Mouse (Mus musculus): ENCODE data around the gene Mlf2. TPM values are rescaled to one million over a fixed set of nuclear protein-coding genes. Genes with fewer than 3 reads are reported as not detected.

The Mlf2 gene
- polyA plus RNA-seq, 1 experiment from 2014 or later: 396 TPM

DNA sequence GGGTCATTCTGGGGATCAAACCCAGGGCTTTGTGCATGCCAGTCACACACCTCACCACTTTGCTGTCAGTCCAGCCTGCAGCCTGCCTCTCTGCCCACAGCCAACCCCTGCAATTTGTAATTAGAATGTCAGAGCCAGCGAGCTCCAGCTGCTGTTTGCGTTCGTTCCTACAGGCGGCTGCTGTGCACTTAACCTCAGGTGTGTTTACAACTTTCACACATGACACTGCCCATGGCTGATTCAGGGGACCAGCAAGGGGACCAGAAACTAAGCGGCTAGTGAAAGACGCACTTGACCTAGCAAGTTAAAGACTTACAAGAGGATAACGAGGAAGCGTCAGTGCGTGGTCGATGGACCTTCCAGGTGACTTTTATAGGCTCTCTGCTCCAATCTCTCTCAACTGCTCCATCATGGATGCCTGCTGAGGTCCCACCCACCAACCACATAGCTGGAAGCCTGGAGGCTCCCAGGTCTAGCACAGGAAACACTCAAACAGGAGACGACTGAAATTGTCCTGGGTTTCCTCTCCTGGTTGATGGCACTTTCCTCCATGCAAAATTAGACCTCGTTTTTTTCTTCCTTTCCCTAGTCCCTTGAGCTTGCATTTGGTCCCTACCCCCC, 5.9 kb upstream of the Mlf2 start:
- WGBS: 20% methylated on average over 12 of the region's 12 CpGs
- H3K4me3 ChIP-seq (ENCODE audit: low read length): no peak overlapping the region

GRCm38 (mm10) chr6:124925941-124926340, 5.2 kb upstream of the Mlf2 start:
- H3K27me3 ChIP-seq (ENCODE audit: control insufficient read depth, insufficient read depth, low read length): no peaks in the 10 kb centered on the region
- no peaks in the 10 kb centered on the region for H3K36me3 ChIP-seq (ENCODE audit: control insufficient read depth, insufficient read depth, low read length)
- 42% methylated on average over 5 of the region's 5 CpGs for whole genome bisulfite sequencing
- no peak overlapping the region for H3K9ac ChIP-seq (ENCODE audit: low read depth, low read length)
- no peak for ATAC-seq (ENCODE audit: low FRiP score, low TSS enrichment)
- no peak overlapping the region for H3K4me3 ChIP-seq (ENCODE audit: low read length)
- no peaks in the 10 kb centered on the region for H3K9me3 ChIP-seq (ENCODE audit: control insufficient read depth, low read length)
- peaks cover 18% of the 10 kb centered on the region for H3K4me1 ChIP-seq (ENCODE audit: control insufficient read depth, insufficient read depth, low read length)
- H3K4me2 ChIP-seq (replicated peaks; ENCODE audit: low read depth, low read length): no peak overlapping the region; the same call in 1 of the 2 replicates
- peak overlapping the region; percentile 52; the same call in 1 of the 2 replicates for H3K27ac ChIP-seq (ENCODE audit: low read depth, low read length)

More for the DNA sequence above, 5.9 kb upstream of the Mlf2 start:
- Histone ChIP-seq H3K9me3 (ENCODE audit: control insufficient read depth, low read length) (no peaks in the 10 kb centered on the region), H3K27me3 (ENCODE audit: control insufficient read depth, insufficient read depth, low read length) (no peaks in the 10 kb centered on the region), H3K4me1 (ENCODE audit: control insufficient read depth, insufficient read depth, low read length) (peaks cover 21% of the 10 kb centered on the region), H3K4me2 (replicated peaks; ENCODE audit: low read depth, low read length) (peak overlapping the region; percentile 13; the same call in 1 of the 2 replicates), H3K36me3 (ENCODE audit: control insufficient read depth, insufficient read depth, low read length) (no peaks in the 10 kb centered on the region), H3K27ac (ENCODE audit: low read depth, low read length) (peak overlapping the region; percentile 49; the same call in 1 of the 2 replicates), H3K9ac (ENCODE audit: low read depth, low read length) (no peak overlapping the region)
- ATAC-seq (ENCODE audit: low FRiP score, low TSS enrichment): no peak

GRCm38 (mm10) chr6:124930231-124930630, 955 bp upstream of the Mlf2 start:
- H3K36me3 ChIP-seq (ENCODE audit: control insufficient read depth, insufficient read depth, low read length): peaks cover 19% of the 10 kb centered on the region

GRCm38 (mm10) chr6:124931525-124932313, 533 bp downstream of the Mlf2 start:
- Histone ChIP-seq H3K4me1 (ENCODE audit: control insufficient read depth, insufficient read depth, low read length) (peaks cover 21% of the 10 kb centered on the region; the same call in 1 of the 2 replicates), H3K4me3 (ENCODE audit: low read length) (peak overlapping the region; percentile 93), H3K9me3 (ENCODE audit: control insufficient read depth, low read length) (no peaks in the 10 kb centered on the region), H3K27ac (ENCODE audit: low read depth, low read length) (peak overlapping the region; percentile 97), H3K36me3 (ENCODE audit: control insufficient read depth, insufficient read depth, low read length) (peaks cover 34% of the 10 kb centered on the region), H3K27me3 (ENCODE audit: control insufficient read depth, insufficient read depth, low read length) (no peaks in the 10 kb centered on the region), H3K4me2 (replicated peaks; ENCODE audit: low read depth, low read length) (peak overlapping the region; percentile 82), H3K9ac (ENCODE audit: low read depth, low read length) (peak overlapping the region; percentile 95)
- under 1% methylated on average over 48 of the region's 48 CpGs for WGBS
- peak; percentile 22 for ATAC-seq (ENCODE audit: low FRiP score, low TSS enrichment)

More at GRCm38 (mm10) chr6:124930231-124930630, 955 bp upstream of the Mlf2 start:
- ATAC-seq (ENCODE audit: low FRiP score, low TSS enrichment): no peak
- Histone ChIP-seq H3K9me3 (ENCODE audit: control insufficient read depth, low read length) (no peaks in the 10 kb centered on the region), H3K9ac (ENCODE audit: low read depth, low read length) (peak overlapping the region; percentile 95; the same call in 1 of the 2 replicates), H3K27ac (ENCODE audit: low read depth, low read length) (peak overlapping the region; percentile 85; the same call in 1 of the 2 replicates), H3K4me1 (ENCODE audit: control insufficient read depth, insufficient read depth, low read length) (peaks cover 26% of the 10 kb centered on the region), H3K4me3 (ENCODE audit: low read length) (peak overlapping the region; percentile 93; the same call in 1 of the 2 replicates), H3K27me3 (ENCODE audit: control insufficient read depth, insufficient read depth, low read length) (no peaks in the 10 kb centered on the region), H3K4me2 (replicated peaks; ENCODE audit: low read depth, low read length) (peak overlapping the region; percentile 36)
- WGBS: 22% methylated on average over 1 of the region's 1 CpGs

GRCm38 (mm10) chr6:124932314-124932695, 1.1 kb downstream of the Mlf2 start:
- H3K4me3 ChIP-seq (ENCODE audit: low read length): peak overlapping the region; percentile 93
- 35% methylated on average over 12 of the region's 12 CpGs for WGBS

GRCm38 (mm10) chr6:124933127-124933526, 1.9 kb downstream of the Mlf2 start:
- Histone ChIP-seq H3K4me1 (ENCODE audit: control insufficient read depth, insufficient read depth, low read length) (peaks cover 21% of the 10 kb centered on the region; the same call in 1 of the 2 replicates), H3K27me3 (ENCODE audit: control insufficient read depth, insufficient read depth, low read length) (no peaks in the 10 kb centered on the region), H3K36me3 (ENCODE audit: control insufficient read depth, insufficient read depth, low read length) (peaks cover 48% of the 10 kb centered on the region), H3K27ac (ENCODE audit: low read depth, low read length) (no peak overlapping the region), H3K9me3 (ENCODE audit: control insufficient read depth, low read length) (no peaks in the 10 kb centered on the region), H3K4me2 (replicated peaks; ENCODE audit: low read depth, low read length) (no peak overlapping the region), H3K9ac (ENCODE audit: low read depth, low read length) (no peak overlapping the region), H3K4me3 (ENCODE audit: low read length) (no peak overlapping the region)
- 91% methylated on average over 3 of the region's 3 CpGs for WGBS
- ATAC-seq (ENCODE audit: low FRiP score, low TSS enrichment): no peak

More at GRCm38 (mm10) chr6:124932314-124932695, 1.1 kb downstream of the Mlf2 start:
- Histone ChIP-seq H3K4me1 (ENCODE audit: control insufficient read depth, insufficient read depth, low read length) (peaks cover 21% of the 10 kb centered on the region; the same call in 1 of the 2 replicates), H3K27me3 (ENCODE audit: control insufficient read depth, insufficient read depth, low read length) (no peaks in the 10 kb centered on the region), H3K9me3 (ENCODE audit: control insufficient read depth, low read length) (no peaks in the 10 kb centered on the region), H3K36me3 (ENCODE audit: control insufficient read depth, insufficient read depth, low read length) (peaks cover 40% of the 10 kb centered on the region), H3K9ac (ENCODE audit: low read depth, low read length) (peak overlapping the region; percentile 95), H3K27ac (ENCODE audit: low read depth, low read length) (peak overlapping the region; percentile 97), H3K4me2 (replicated peaks; ENCODE audit: low read depth, low read length) (peak overlapping the region; percentile 82)
- ATAC-seq (ENCODE audit: low FRiP score, low TSS enrichment): no peak

GRCm38 (mm10) chr6:124934670-124935069, 3.5 kb downstream of the Mlf2 start:
- H3K36me3 ChIP-seq (ENCODE audit: control insufficient read depth, insufficient read depth, low read length): peaks cover 61% of the 10 kb centered on the region
- no peak for ATAC-seq (ENCODE audit: low FRiP score, low TSS enrichment)

DNA sequence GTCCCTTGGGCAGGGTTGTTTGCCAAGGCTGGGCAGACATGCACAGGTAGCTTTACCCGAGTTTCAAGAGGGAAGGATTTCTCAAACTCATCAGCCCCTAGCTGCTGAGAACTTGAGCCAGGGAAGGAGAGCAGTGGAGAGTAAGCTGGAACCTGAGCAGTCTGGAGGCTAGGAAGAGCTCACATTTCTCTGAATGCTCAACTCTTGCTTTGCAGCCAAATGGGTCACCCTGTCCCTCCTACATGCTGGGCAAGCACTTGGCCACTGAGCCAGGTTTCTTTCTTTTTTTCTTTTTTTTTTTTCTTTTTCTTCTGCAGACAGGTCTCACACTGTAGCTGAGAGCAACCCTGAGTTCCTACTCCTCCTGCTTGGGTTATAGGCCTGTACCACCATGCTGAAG, 5.5 kb downstream of the Mlf2 start:
- Histone ChIP-seq H3K27ac (ENCODE audit: low read depth, low read length) (no peak overlapping the region), H3K9me3 (ENCODE audit: control insufficient read depth, low read length) (no peaks in the 10 kb centered on the region), H3K36me3 (ENCODE audit: control insufficient read depth, insufficient read depth, low read length) (peaks cover 61% of the 10 kb centered on the region), H3K27me3 (ENCODE audit: control insufficient read depth, insufficient read depth, low read length) (no peaks in the 10 kb centered on the region), H3K4me1 (ENCODE audit: control insufficient read depth, insufficient read depth, low read length) (peaks cover 14% of the 10 kb centered on the region; the same call in 1 of the 2 replicates), H3K4me2 (replicated peaks; ENCODE audit: low read depth, low read length) (no peak overlapping the region), H3K9ac (ENCODE audit: low read depth, low read length) (no peak overlapping the region), H3K4me3 (ENCODE audit: low read length) (no peak overlapping the region)
- ATAC-seq (ENCODE audit: low FRiP score, low TSS enrichment): no peak
- WGBS: 77% methylated on average over 1 of the region's 1 CpGs

More at GRCm38 (mm10) chr6:124934670-124935069, 3.5 kb downstream of the Mlf2 start:
- H3K27me3 ChIP-seq (ENCODE audit: control insufficient read depth, insufficient read depth, low read length): no peaks in the 10 kb centered on the region
- no peak overlapping the region for H3K27ac ChIP-seq (ENCODE audit: low read depth, low read length)
- no peak overlapping the region for H3K4me2 ChIP-seq (replicated peaks; ENCODE audit: low read depth, low read length)
- 93% methylated on average over 7 of the region's 7 CpGs for WGBS
- no peak overlapping the region for H3K9ac ChIP-seq (ENCODE audit: low read depth, low read length)
- H3K9me3 ChIP-seq (ENCODE audit: control insufficient read depth, low read length): no peaks in the 10 kb centered on the region
- no peak overlapping the region for H3K4me3 ChIP-seq (ENCODE audit: low read length)
- peaks cover 21% of the 10 kb centered on the region; the same call in 1 of the 2 replicates for H3K4me1 ChIP-seq (ENCODE audit: control insufficient read depth, insufficient read depth, low read length)

Data from kidney, embryonic 14.5 days (tissue).